Mouse (Mus musculus) MEL (cell line): ENCODE measurements around the gene Rab10.

Experiments used
- CTCF ChIP-seq, 3 experiments: IDR thresholded peaks in 2 of 3; conservative IDR thresholded peaks in 1 of 3; 2 replicates each; pipeline ENCODE4 v1.5.1; 2011 to 2012; ENCODE audit warnings: low read length in 3 of 3, low read depth in 2 of 3, mild to moderate bottlenecking in 2 of 3, improper control_type of control experiment in 1 of 3, inconsistent platforms in 1 of 3, mixed read lengths in 1 of 3, moderate library complexity in 1 of 3; ENCODE audit not compliant: control insufficient read depth in 1 of 3, insufficient read depth in 1 of 3, poor library complexity in 1 of 3, severe bottlenecking in 1 of 3
- EP300 ChIP-seq, 2 experiments: IDR thresholded peaks; 2 replicates each; pipeline ENCODE4 v1.6.1; 2011; ENCODE audit warnings: improper control_type of control experiment in 2 of 2, low read length in 2 of 2, low read depth in 1 of 2, mild to moderate bottlenecking in 1 of 2
- GATA1 ChIP-seq: IDR thresholded peaks from 2 replicates; pipeline ENCODE4 v1.6.1; 2011; ENCODE audit warnings: low read depth, low read length, improper control_type of control experiment
- JUND ChIP-seq: IDR thresholded peaks from 2 replicates; pipeline ENCODE4 v1.6.1; 2011; ENCODE audit warnings: low read depth, mild to moderate bottlenecking, improper control_type of control experiment, low read length
- MAFK ChIP-seq: IDR thresholded peaks from 2 replicates; pipeline ENCODE4 v1.6.1; 2011; ENCODE audit warnings: low read depth, mild to moderate bottlenecking, low read length, improper control_type of control experiment, borderline replicate concordance
- NELFE ChIP-seq: IDR thresholded peaks from 2 replicates; pipeline ENCODE4 v1.6.1; 2011; ENCODE audit warnings: low read depth, low read length, improper control_type of control experiment
- POLR2A ChIP-seq, 2 experiments: IDR thresholded peaks; 2 replicates each; pipeline ENCODE4 v1.6.1; 2011 to 2012; ENCODE audit warnings: low read length in 2 of 2, mild to moderate bottlenecking in 2 of 2, control low read depth in 1 of 2, improper control_type of control experiment in 1 of 2, low read depth in 1 of 2, moderate library complexity in 1 of 2; ENCODE audit not compliant: control insufficient read depth in 1 of 2, insufficient read depth in 1 of 2, poor library complexity in 1 of 2
- POLR2AphosphoS2 ChIP-seq: IDR thresholded peaks from 2 replicates; pipeline ENCODE4 v1.6.1; 2011; ENCODE audit warnings: low read length, improper control_type of control experiment
- USF1 ChIP-seq: IDR thresholded peaks from 2 replicates; pipeline ENCODE4 v1.6.1; 2014; ENCODE audit warnings: low read depth, mild to moderate bottlenecking, inconsistent platforms, low read length, improper control_type of control experiment, moderate library complexity

- TF ChIP-seq MAFK (no peak), CTCF (IDR thresholded peaks at IDR 0.05 in 2 of 3, conservative IDR thresholded peaks at IDR 0.05 in 1 of 3; ENCODE audit: control insufficient read depth in 1 of 3, insufficient read depth in 1 of 3, low read depth in 2 of 3, low read length in 3 of 3, poor library complexity in 1 of 3, severe bottlenecking in 1 of 3) (no peak), NELFE (no peak), JUND (no peak), EP300 (IDR thresholded peaks at IDR 0.05; ENCODE audit: low read depth in 1 of 2, low read length in 2 of 2) (no peak), GATA1 (no peak), POLR2AphosphoS2 (no peak), POLR2A (IDR thresholded peaks at IDR 0.05; ENCODE audit: control insufficient read depth in 1 of 2, insufficient read depth in 1 of 2, low read depth in 1 of 2, low read length in 2 of 2, poor library complexity in 1 of 2) (no peak), USF1 (no peak)
Observed at GRCm38 (mm10) chr12:3345038-3345437, 35.3 kb upstream of the Rab10 start.
